Mouse (Mus musculus): Measurements from ENCODE around the gene Prokr2. TPM values are rescaled to one million over a fixed set of nuclear protein-coding genes. Genes with fewer than 3 reads are reported as not detected.

The Prokr2 gene
- polyA plus RNA-seq, 1 experiment from 2014 or later = 0.38 TPM

DNA sequence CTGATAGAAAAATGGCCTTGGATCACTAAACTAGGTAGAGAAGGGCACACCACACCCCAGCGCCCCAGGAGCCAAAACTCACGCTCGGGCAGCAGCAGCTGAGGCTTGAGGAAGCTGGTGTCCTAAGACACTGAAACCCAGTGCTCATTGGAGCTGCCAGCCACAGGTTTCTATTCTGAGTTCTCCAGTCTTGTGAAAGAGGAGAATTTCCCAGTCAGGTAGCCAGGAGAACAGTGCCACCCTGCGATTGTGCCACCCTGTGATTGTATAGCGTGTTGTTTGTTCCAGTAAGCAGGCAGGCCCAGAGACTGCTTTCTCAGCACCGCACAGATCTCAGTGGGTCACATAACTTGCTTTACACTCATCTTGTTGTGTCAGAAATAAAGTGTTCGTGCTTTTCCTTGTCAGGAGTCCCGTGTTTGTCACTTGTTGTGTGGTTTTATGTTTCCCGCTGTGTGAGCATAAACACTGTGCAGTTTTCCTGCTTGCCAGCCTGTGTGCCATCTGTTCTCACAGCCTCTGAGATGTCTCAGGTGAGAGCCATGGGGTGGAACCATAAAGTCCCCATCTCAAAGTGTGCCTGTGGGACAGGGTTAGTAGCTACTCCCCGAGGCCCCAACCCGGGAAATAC lies 77.9 kb downstream of the Prokr2 start:
- H3K9ac ChIP-seq (replicated peaks; ENCODE audit: low read depth, low read length) = no peak overlapping the region
- H3K4me2 ChIP-seq (replicated peaks; ENCODE audit: low read depth, low read length) = no peak overlapping the region

DNA sequence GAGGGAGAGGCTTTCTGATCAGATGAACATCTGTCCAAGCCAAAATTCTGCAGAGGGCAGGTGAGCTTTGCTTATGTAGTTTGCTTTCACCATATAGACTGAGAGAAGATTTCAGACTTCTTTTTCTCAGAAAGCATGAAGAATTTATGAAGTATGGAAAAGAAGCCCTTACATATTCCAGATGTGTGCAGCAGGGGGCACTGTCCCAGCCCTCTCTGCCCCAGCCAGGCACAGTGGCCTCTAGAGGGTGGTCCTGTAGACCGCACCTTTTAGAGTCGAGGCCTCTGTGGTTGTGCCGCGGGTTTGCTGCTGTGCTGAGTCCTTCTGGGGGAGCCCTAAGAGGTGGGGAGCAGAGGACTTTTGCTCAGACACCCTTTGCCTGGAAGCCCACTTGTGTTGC lies 79.3 kb downstream of the Prokr2 start:
- H3K36me3 ChIP-seq (ENCODE audit: control insufficient read depth, insufficient read depth, low read length) = peaks cover 9% of the 10 kb centered on the region
- H3K4me3 ChIP-seq (ENCODE audit: low read depth, low read length) = no peak overlapping the region
- WGBS = 53% methylated on average over 4 of the region's 4 CpGs
- H3K27me3 ChIP-seq (ENCODE audit: control insufficient read depth, insufficient read depth, low read length) = no peaks in the 10 kb centered on the region
- no peaks in the 10 kb centered on the region for H3K4me1 ChIP-seq (ENCODE audit: control insufficient read depth, insufficient read depth, low read length)
- no peaks in the 10 kb centered on the region for H3K9me3 ChIP-seq (ENCODE audit: control insufficient read depth, low read depth, low read length)
- H3K27ac ChIP-seq (ENCODE audit: low read length) = no peak overlapping the region
- no peak for ATAC-seq (ENCODE audit: insufficient number of reproducible peaks, insufficient read depth, low FRiP score, low read depth)
- H3K9ac ChIP-seq (replicated peaks; ENCODE audit: low read depth, low read length) = no peak overlapping the region
- no peak overlapping the region for H3K4me2 ChIP-seq (replicated peaks; ENCODE audit: low read depth, low read length)

More for the DNA sequence above, 77.9 kb downstream of the Prokr2 start:
- peaks cover 7% of the 10 kb centered on the region for H3K36me3 ChIP-seq (ENCODE audit: control insufficient read depth, insufficient read depth, low read length)
- no peak overlapping the region for H3K4me3 ChIP-seq (ENCODE audit: low read depth, low read length)
- WGBS = 93% methylated on average over 11 of the region's 11 CpGs
- no peak overlapping the region for H3K27ac ChIP-seq (ENCODE audit: low read length)
- H3K4me1 ChIP-seq (ENCODE audit: control insufficient read depth, insufficient read depth, low read length) = no peaks in the 10 kb centered on the region
- no peak for ATAC-seq (ENCODE audit: insufficient number of reproducible peaks, insufficient read depth, low FRiP score, low read depth)
- no peaks in the 10 kb centered on the region for H3K27me3 ChIP-seq (ENCODE audit: control insufficient read depth, insufficient read depth, low read length)
- no peaks in the 10 kb centered on the region for H3K9me3 ChIP-seq (ENCODE audit: control insufficient read depth, low read depth, low read length)

DNA sequence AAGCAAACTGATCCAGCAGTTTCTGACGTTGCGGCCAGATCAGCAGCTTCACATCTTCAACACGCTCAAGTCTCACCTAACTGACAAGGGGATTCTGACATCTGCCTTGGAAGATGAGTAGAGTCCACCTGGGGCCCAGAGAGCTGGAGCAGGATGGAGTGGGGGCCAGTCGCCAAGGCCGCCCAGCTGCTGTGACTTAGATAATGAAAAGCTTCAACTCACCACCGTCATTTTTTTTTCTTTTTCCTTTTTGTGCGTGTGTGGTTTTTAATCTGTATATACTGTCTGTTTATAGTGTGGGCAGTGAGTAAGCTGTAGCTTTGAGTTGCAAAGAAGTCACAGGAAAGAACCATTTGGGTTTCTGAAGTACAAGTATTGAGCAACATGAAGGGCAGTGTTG lies 80.1 kb downstream of the Prokr2 start:
- Histone ChIP-seq H3K27ac (ENCODE audit: low read length) (no peak overlapping the region), H3K27me3 (ENCODE audit: control insufficient read depth, insufficient read depth, low read length) (no peaks in the 10 kb centered on the region), H3K4me2 (replicated peaks; ENCODE audit: low read depth, low read length) (no peak overlapping the region), H3K9me3 (ENCODE audit: control insufficient read depth, low read depth, low read length) (no peaks in the 10 kb centered on the region), H3K4me1 (ENCODE audit: control insufficient read depth, insufficient read depth, low read length) (no peaks in the 10 kb centered on the region), H3K9ac (replicated peaks; ENCODE audit: low read depth, low read length) (no peak overlapping the region), H3K36me3 (ENCODE audit: control insufficient read depth, insufficient read depth, low read length) (peaks cover 9% of the 10 kb centered on the region), H3K4me3 (ENCODE audit: low read depth, low read length) (no peak overlapping the region)
- WGBS = 86% methylated on average over 7 of the region's 7 CpGs
- ATAC-seq (ENCODE audit: insufficient number of reproducible peaks, insufficient read depth, low FRiP score, low read depth) = no peak

DNA sequence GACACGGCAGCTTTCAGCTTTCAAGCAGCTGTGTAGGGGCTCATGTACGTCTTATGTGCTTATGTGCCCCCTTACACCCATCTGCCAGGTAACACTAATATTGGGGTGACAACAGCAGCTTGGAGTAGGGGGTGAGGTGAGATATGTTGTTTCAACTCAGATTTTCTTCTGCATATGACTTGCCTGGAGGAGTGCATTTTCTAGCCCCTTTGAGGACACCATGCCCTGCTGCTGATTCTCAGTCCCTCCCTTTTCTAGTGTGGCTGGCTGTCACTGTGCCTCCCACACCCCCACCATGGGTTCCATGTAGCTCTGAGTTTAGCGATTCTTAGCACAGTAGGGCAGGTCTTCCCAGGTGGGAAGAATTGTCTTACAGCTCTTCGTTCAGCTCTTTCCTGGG lies 83.8 kb downstream of the Prokr2 start:
- no peaks in the 10 kb centered on the region for H3K4me1 ChIP-seq (ENCODE audit: control insufficient read depth, insufficient read depth, low read length)
- no peak overlapping the region for H3K27ac ChIP-seq (ENCODE audit: low read length)
- H3K36me3 ChIP-seq (ENCODE audit: control insufficient read depth, insufficient read depth, low read length) = peaks cover 26% of the 10 kb centered on the region
- H3K9me3 ChIP-seq (ENCODE audit: control insufficient read depth, low read depth, low read length) = no peaks in the 10 kb centered on the region
- no peak overlapping the region for H3K9ac ChIP-seq (replicated peaks; ENCODE audit: low read depth, low read length)
- no peak for ATAC-seq (ENCODE audit: insufficient number of reproducible peaks, insufficient read depth, low FRiP score, low read depth)
- 94% methylated on average over 4 of the region's 4 CpGs for WGBS
- no peak overlapping the region for H3K4me2 ChIP-seq (replicated peaks; ENCODE audit: low read depth, low read length)
- no peaks in the 10 kb centered on the region for H3K27me3 ChIP-seq (ENCODE audit: control insufficient read depth, insufficient read depth, low read length)
- H3K4me3 ChIP-seq (ENCODE audit: low read depth, low read length) = no peak overlapping the region

DNA sequence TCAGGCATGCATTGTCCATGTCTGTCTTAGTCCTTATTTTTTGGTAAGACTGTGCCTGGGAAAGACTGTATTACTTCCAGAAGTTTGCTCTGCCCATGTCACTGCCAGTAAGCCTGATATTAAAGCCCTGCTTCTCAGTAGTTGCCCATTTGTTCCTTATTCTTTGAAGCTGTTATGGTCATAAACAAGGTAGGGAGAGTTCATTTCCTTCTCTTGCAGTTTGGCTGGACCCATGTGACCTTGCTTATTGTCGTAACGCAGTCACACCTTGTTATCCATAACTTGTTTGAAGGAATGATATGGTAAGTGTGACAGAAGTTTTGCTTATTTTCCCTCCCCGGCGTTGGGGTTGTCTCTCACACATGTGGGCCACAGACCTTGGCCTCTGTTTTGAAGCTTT lies 87.0 kb downstream of the Prokr2 start:
- H3K36me3 ChIP-seq (ENCODE audit: control insufficient read depth, insufficient read depth, low read length) = peaks cover 36% of the 10 kb centered on the region
- WGBS = 98% methylated on average over 4 of the region's 4 CpGs

DNA sequence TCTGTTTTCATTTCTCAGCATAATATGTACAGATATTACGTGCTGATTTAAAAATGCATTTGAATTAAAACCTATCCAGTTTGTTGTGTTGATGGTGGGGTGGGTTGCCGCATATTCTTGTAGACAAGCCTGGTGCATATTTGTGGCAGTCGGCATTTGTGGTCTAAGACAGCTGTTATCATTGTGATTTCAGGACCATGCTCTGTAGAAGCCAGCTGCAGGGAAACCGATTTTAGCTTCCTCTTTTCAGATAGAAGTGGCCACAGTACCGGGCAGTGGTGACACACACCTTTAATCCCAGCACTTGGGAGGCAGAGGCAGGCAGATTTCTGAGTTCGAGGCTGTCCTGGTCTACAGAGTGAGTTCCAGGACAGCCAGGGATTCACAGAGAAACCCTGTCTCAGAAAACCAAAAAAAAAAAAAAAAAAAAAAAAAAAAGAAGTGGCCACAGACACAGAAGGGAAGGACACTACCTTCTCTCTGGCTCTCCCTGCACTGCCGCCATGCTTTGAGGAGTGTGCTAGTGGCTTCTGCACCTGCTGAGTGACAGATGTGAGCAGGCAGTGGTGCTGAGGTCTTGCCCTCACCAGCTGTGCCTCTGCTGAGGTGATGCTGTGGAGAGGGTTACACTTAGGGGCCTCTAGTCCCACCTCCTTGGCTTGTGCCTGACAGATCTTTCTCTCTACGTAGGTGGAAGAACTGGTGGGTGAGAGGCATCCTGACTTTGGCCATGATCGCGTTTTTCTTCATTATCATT lies 91.4 kb downstream of the Prokr2 start:
- 92% methylated on average over 10 of the region's 10 CpGs for WGBS
- Histone ChIP-seq H3K4me1 (ENCODE audit: control insufficient read depth, insufficient read depth, low read length) (no peaks in the 10 kb centered on the region), H3K9ac (replicated peaks; ENCODE audit: low read depth, low read length) (no peak overlapping the region), H3K4me2 (replicated peaks; ENCODE audit: low read depth, low read length) (no peak overlapping the region), H3K4me3 (ENCODE audit: low read depth, low read length) (no peak overlapping the region), H3K27ac (ENCODE audit: low read length) (no peak overlapping the region), H3K27me3 (ENCODE audit: control insufficient read depth, insufficient read depth, low read length) (no peaks in the 10 kb centered on the region), H3K36me3 (ENCODE audit: control insufficient read depth, insufficient read depth, low read length) (peaks cover 26% of the 10 kb centered on the region), H3K9me3 (ENCODE audit: control insufficient read depth, low read depth, low read length) (no peaks in the 10 kb centered on the region)
- no peak for ATAC-seq (ENCODE audit: insufficient number of reproducible peaks, insufficient read depth, low FRiP score, low read depth)

More for the DNA sequence above, 87.0 kb downstream of the Prokr2 start:
- H3K27me3 ChIP-seq (ENCODE audit: control insufficient read depth, insufficient read depth, low read length) = no peaks in the 10 kb centered on the region
- H3K4me1 ChIP-seq (ENCODE audit: control insufficient read depth, insufficient read depth, low read length) = no peaks in the 10 kb centered on the region
- H3K4me3 ChIP-seq (ENCODE audit: low read depth, low read length) = no peak overlapping the region
- no peak overlapping the region for H3K9ac ChIP-seq (replicated peaks; ENCODE audit: low read depth, low read length)
- no peaks in the 10 kb centered on the region for H3K9me3 ChIP-seq (ENCODE audit: control insufficient read depth, low read depth, low read length)
- no peak overlapping the region for H3K27ac ChIP-seq (ENCODE audit: low read length)
- H3K4me2 ChIP-seq (replicated peaks; ENCODE audit: low read depth, low read length) = no peak overlapping the region
- no peak for ATAC-seq (ENCODE audit: insufficient number of reproducible peaks, insufficient read depth, low FRiP score, low read depth)

DNA sequence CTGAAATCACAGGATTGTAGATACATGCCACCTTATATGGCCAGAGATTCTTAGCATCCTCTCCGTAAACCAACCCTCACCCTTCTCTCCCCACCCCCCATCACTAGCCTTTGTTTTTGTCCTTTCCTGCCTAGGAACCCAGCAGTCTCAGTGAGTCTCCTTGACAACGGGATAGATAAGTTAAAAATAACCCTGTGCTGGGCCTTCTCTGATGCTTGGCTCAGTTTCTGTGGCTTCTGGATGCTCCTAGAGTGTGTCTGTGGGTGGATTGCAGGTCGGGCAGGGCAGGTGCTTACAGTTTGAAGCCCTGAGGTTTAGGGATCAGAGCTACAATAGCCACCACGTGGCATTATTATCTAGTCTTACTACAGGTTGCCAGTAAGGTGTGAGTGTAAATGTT lies 93.2 kb downstream of the Prokr2 start:
- WGBS = 36% methylated on average over 4 of the region's 4 CpGs
- Histone ChIP-seq H3K27ac (ENCODE audit: low read length) (no peak overlapping the region), H3K4me3 (ENCODE audit: low read depth, low read length) (no peak overlapping the region), H3K9me3 (ENCODE audit: control insufficient read depth, low read depth, low read length) (no peaks in the 10 kb centered on the region), H3K4me2 (replicated peaks; ENCODE audit: low read depth, low read length) (no peak overlapping the region), H3K4me1 (ENCODE audit: control insufficient read depth, insufficient read depth, low read length) (no peaks in the 10 kb centered on the region), H3K27me3 (ENCODE audit: control insufficient read depth, insufficient read depth, low read length) (no peaks in the 10 kb centered on the region), H3K9ac (replicated peaks; ENCODE audit: low read depth, low read length) (no peak overlapping the region), H3K36me3 (ENCODE audit: control insufficient read depth, insufficient read depth, low read length) (peaks cover 18% of the 10 kb centered on the region)
- ATAC-seq (ENCODE audit: insufficient number of reproducible peaks, insufficient read depth, low FRiP score, low read depth) = no peak

DNA sequence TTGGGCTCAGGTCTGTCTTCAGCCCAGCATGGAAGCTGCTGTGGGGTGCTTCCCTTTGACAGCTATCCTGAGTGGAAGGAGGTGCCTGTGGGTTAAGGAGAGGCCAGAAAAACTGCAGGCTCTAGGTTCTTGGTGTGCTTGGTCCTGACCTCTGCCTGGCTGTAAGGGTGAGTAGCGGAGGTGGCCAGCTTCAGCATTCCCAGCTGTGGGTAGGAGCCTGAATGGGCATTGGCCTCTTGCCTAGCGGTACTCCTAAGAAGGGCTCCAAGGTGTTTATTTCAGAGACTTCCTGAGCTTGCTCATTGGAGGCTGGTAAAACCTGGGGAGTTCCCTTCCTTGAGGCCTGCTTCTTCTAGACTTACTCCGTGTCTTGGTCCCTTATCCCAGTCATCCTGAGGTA lies 94.0 kb downstream of the Prokr2 start:
- Histone ChIP-seq H3K4me2 (replicated peaks; ENCODE audit: low read depth, low read length) (no peak overlapping the region), H3K4me1 (ENCODE audit: control insufficient read depth, insufficient read depth, low read length) (no peaks in the 10 kb centered on the region), H3K27me3 (ENCODE audit: control insufficient read depth, insufficient read depth, low read length) (no peaks in the 10 kb centered on the region), H3K4me3 (ENCODE audit: low read depth, low read length) (no peak overlapping the region), H3K9ac (replicated peaks; ENCODE audit: low read depth, low read length) (no peak overlapping the region), H3K27ac (ENCODE audit: low read length) (no peak overlapping the region; the same call in 1 of the 2 replicates), H3K9me3 (ENCODE audit: control insufficient read depth, low read depth, low read length) (no peaks in the 10 kb centered on the region), H3K36me3 (ENCODE audit: control insufficient read depth, insufficient read depth, low read length) (peaks cover 18% of the 10 kb centered on the region)
- ATAC-seq (ENCODE audit: insufficient number of reproducible peaks, insufficient read depth, low FRiP score, low read depth) = no peak
- 83% methylated on average over 3 of the region's 3 CpGs for WGBS
